Mouse (Mus musculus) small intestine, adult 2 months (tissue): ENCODE measurements around the gene Jph3.

Source experiments
- CTCF ChIP-seq: fragments of 200-500 bp; IDR thresholded peaks from 2 replicates; pipeline ENCODE4 v1.5.1; 2012; ENCODE audit warnings: low read depth, mild to moderate bottlenecking, control low read depth, inconsistent platforms, low read length, moderate library complexity, mixed read lengths; ENCODE audit not compliant: insufficient replicate concordance, insufficient read length; ENCODE audit errors: extremely low read depth
- POLR2A ChIP-seq: fragments of 200-500 bp; IDR thresholded peaks from 2 replicates; pipeline ENCODE4 v1.6.1; 2012; ENCODE audit warnings: low read depth, mild to moderate bottlenecking, control low read depth, inconsistent platforms, low read length, moderate library complexity

DNA sequence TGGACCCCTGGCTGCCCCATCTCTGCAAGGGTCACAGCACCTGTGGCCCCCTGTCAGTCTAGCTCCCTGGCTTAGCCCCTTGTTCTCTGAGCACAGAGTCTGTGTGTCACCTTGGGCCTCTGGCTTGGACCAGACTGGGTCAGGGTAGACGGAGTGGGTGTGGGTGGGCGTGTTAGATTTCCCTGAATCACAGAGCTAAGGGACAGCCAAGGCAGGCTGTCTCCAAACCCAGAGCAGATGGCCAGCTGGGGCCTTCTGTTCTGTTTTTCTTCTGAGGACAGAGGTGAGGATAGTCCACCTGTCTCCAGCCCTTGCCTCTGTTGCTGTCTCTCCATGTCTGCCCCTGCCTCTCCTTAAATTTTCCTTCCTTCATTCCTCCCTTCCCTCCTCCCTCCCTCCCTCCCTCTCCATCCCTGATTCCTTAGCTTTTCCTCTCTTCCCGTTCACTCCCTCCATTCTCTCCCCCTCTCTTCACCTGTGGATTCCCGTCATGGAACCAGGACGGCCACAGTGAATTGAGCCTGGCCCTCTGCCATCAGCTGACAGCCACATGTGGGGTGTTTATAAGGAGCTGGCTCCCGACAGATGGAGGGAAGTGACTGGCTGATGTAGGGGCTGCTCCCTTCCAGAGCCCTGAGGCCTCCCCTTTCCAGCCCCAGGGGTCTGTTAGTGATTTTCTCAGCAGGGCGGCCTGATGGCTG, 33.7 kb downstream of the Jph3 start:
- TF ChIP-seq CTCF (no peak), POLR2A (no peak)
